Mouse (Mus musculus) small intestine, adult 2 months (tissue): ENCODE results near the gene Rbp1. TPM values are rescaled to one million over a fixed set of nuclear protein-coding genes. Genes with fewer than 3 reads are reported as not detected.

Experiments used
- H3K27ac ChIP-seq: fragments of 200-500 bp; 2 replicates; pipeline ENCODE4 v1.5.1; 2012; ENCODE audit warnings: low read depth, low read length, control low read depth, inconsistent platforms; ENCODE audit not compliant: insufficient read depth
- H3K27me3 ChIP-seq: fragments of 200-500 bp; 2 replicates; pipeline ENCODE4 v1.6.1; 2012; ENCODE audit warnings: mild to moderate bottlenecking, moderate library complexity, low read length, inconsistent platforms; ENCODE audit not compliant: control insufficient read depth, insufficient read depth
- H3K36me3 ChIP-seq: fragments of 200-500 bp; 2 replicates; pipeline ENCODE4 v1.6.1; 2012; ENCODE audit warnings: mild to moderate bottlenecking, low read length, control low read depth, inconsistent platforms; ENCODE audit not compliant: control insufficient read depth, insufficient read depth
- H3K4me1 ChIP-seq: fragments of 200-500 bp; 2 replicates; pipeline ENCODE4 v1.6.1; 2012; ENCODE audit warnings: low read length, inconsistent platforms, mixed read lengths; ENCODE audit not compliant: control insufficient read depth, insufficient read depth, insufficient read length
- H3K4me3 ChIP-seq: fragments of 200-500 bp; 2 replicates; pipeline ENCODE4 v1.5.1; 2012; ENCODE audit warnings: low read depth, mild to moderate bottlenecking, control low read depth, inconsistent platforms, low read length, moderate library complexity
- CTCF ChIP-seq: fragments of 200-500 bp; IDR thresholded peaks from 2 replicates; pipeline ENCODE4 v1.5.1; 2012; ENCODE audit warnings: low read depth, mild to moderate bottlenecking, control low read depth, inconsistent platforms, low read length, moderate library complexity, mixed read lengths; ENCODE audit not compliant: insufficient replicate concordance, insufficient read length; ENCODE audit errors: extremely low read depth
- POLR2A ChIP-seq: fragments of 200-500 bp; IDR thresholded peaks from 2 replicates; pipeline ENCODE4 v1.6.1; 2012; ENCODE audit warnings: low read depth, mild to moderate bottlenecking, control low read depth, inconsistent platforms, low read length, moderate library complexity
- WGBS: fragments of 180-500 bp; shearing (Covaris S2); methylation state at CpG from one replicate; pipeline ENCODE4 v1.1.7; 2018; 5-methylcytosine and 5-hydroxymethylcytosine counted together
- polyA plus RNA-seq: library from polyadenylated mRNA; depleted of rRNA; stranded (reverse); fragments of >200 nt; gene quantifications from 2 replicates; pipeline ENCODE4 v1.2.3, GENCODE M21; 2012

Rbp1 gene
- polyA plus RNA-seq, 1 experiment = 1.0 TPM

GRCm38 (mm10) chr9:98409137-98409536, 13.6 kb upstream of the Rbp1 start:
- TF ChIP-seq POLR2A = no peak
- peak; percentile 90; the same call in 1 of the 2 replicates for TF ChIP-seq CTCF
- WGBS = 39% methylated on average over 3 of the region's 3 CpGs
- H3K27ac ChIP-seq = no peak overlapping the region

GRCm38 (mm10) chr9:98415427-98415826, 7.3 kb upstream of the Rbp1 start:
- 78% methylated on average over 4 of the region's 4 CpGs for WGBS
- H3K27me3 ChIP-seq = no peaks in the 10 kb centered on the region
- no peaks in the 10 kb centered on the region for H3K36me3 ChIP-seq
- no peak overlapping the region for H3K4me3 ChIP-seq
- TF ChIP-seq CTCF (no peak), POLR2A (no peak)
- no peaks in the 10 kb centered on the region for H3K4me1 ChIP-seq
- no peak overlapping the region for H3K27ac ChIP-seq

More at GRCm38 (mm10) chr9:98409137-98409536, 13.6 kb upstream of the Rbp1 start:
- Histone ChIP-seq H3K36me3 (peaks cover 8% of the 10 kb centered on the region; the same call in 1 of the 2 replicates), H3K4me3 (no peak overlapping the region), H3K27me3 (no peaks in the 10 kb centered on the region), H3K4me1 (peaks cover 3% of the 10 kb centered on the region; the same call in 1 of the 2 replicates)

- H3K27me3 ChIP-seq = no peaks in the 10 kb centered on the region
- TF ChIP-seq POLR2A (no peak), CTCF (peak; percentile 56; the same call in 1 of the 2 replicates)
- H3K36me3 ChIP-seq = no peaks in the 10 kb centered on the region
- no peak overlapping the region for H3K27ac ChIP-seq
- H3K4me1 ChIP-seq = peaks cover 5% of the 10 kb centered on the region; the same call in 1 of the 2 replicates
- no peak overlapping the region for H3K4me3 ChIP-seq
- 47% methylated on average over 7 of the region's 7 CpGs for WGBS
Observed at GRCm38 (mm10) chr9:98417919-98418318, 4.8 kb upstream of the Rbp1 start.

DNA sequence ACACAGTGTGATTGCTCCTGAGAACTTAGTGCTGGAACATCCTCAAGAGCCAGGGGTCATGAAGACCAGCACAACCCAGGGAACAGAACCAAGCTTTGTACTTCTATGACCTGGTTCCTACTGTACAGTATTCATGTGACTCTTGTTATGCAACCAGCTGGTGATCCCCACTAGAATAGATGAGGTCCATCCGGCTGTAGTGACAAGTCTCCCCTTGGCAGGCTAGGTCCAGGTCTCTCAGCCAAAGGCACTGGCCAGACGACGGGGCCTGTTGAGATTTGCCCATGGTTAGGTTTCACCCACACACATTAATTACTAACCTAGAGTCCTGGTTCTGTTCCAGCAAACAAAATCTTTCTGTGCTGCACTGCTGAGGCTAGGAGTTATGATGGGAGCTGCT, 4.4 kb upstream of the Rbp1 start:
- Histone ChIP-seq H3K27me3 (no peaks in the 10 kb centered on the region), H3K36me3 (no peaks in the 10 kb centered on the region), H3K4me1 (peaks cover 9% of the 10 kb centered on the region), H3K4me3 (no peak overlapping the region), H3K27ac (no peak overlapping the region)
- TF ChIP-seq CTCF = no peak
- no peak for TF ChIP-seq POLR2A
- 78% methylated on average over 3 of the region's 3 CpGs for WGBS

GRCm38 (mm10) chr9:98420666-98421065, 2.1 kb upstream of the Rbp1 start:
- TF ChIP-seq CTCF = no peak
- TF ChIP-seq POLR2A = no peak
- H3K36me3 ChIP-seq = no peaks in the 10 kb centered on the region
- H3K4me1 ChIP-seq = peaks cover 21% of the 10 kb centered on the region
- H3K27me3 ChIP-seq = peaks cover 7% of the 10 kb centered on the region; the same call in 1 of the 2 replicates
- 16% methylated on average over 1 of the region's 1 CpGs for WGBS
- no peak overlapping the region for H3K4me3 ChIP-seq
- no peak overlapping the region for H3K27ac ChIP-seq

GRCm38 (mm10) chr9:98421903-98422302, 858 bp upstream of the Rbp1 start:
- Histone ChIP-seq H3K27me3 (peaks cover 7% of the 10 kb centered on the region; the same call in 1 of the 2 replicates), H3K27ac (no peak overlapping the region), H3K4me1 (peaks cover 21% of the 10 kb centered on the region), H3K4me3 (no peak overlapping the region), H3K36me3 (no peaks in the 10 kb centered on the region)
- TF ChIP-seq POLR2A (no peak), CTCF (no peak)
- WGBS = 50% methylated on average over 3 of the region's 3 CpGs

- H3K4me1 ChIP-seq = peaks cover 21% of the 10 kb centered on the region
- H3K27me3 ChIP-seq = peaks cover 7% of the 10 kb centered on the region; the same call in 1 of the 2 replicates
- H3K4me3 ChIP-seq = no peak overlapping the region
- WGBS = 40% methylated on average over 4 of the region's 4 CpGs
- H3K27ac ChIP-seq = no peak overlapping the region
- no peaks in the 10 kb centered on the region for H3K36me3 ChIP-seq
- no peak for TF ChIP-seq CTCF
- no peak for TF ChIP-seq POLR2A
Observed at GRCm38 (mm10) chr9:98423691-98424090, 930 bp downstream of the Rbp1 start.
